Mouse (Mus musculus): ENCODE measurements at regions not wholly inside any gene's neighbourhood (a gene's known extent, or its start where the extent isn't known, plus 50 kb on each side); places are given as distances from the start of the nearest gene placed in this dataset.
A peak's percentile ranks its signal among the peaks of the same experiment; 100 is the strongest.

DNA sequence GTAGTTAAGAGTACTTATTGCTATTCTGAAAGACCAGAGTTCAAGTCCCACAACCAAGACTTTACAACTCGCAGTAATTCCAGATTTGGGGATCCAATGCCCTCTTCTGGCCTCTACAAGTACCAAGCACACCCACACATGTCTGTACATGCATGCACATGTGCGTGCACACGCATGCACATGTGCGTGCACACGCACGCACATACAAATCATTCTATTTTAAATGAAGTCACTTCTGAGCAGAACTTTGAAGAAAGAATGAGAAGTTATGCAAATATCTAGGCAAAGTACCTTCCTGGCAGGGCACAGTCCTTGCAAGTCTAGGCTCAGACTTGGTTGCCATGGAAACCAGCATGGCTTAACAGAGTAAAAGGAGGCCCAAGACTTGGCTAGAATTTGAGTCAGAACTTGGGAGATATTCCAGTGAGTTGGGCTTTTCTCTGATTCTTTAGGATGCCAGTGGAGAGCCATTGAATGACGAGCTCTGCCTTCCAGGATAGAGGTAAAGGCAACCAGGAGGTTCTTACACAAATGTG, 265.4 kb upstream of the Atp2b1 start:
- DNase-seq (ENCODE audit: low spot score in 2 of 2) = no peak

DNA sequence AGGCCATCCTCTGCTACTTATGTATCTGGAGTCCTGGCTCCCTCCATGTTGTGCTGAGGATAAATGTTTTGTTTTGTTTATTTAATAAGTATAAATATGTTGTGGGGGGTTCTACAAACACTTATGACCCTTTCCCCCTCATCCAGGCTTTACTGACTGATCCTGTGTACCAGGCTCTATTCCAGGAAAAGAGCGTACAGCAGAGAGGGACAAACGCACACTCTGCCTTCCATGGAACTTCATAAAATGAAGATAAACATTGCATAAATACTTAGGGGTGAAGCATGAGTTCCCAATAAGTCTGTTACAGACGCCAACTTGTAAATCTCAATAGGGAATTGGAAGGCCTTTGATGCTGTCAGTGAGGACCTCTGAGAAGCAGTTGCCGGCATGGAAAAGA, 263.7 kb upstream of the Atp2b1 start:
- no peak for DNase-seq (ENCODE audit: low spot score in 2 of 2)

DNA sequence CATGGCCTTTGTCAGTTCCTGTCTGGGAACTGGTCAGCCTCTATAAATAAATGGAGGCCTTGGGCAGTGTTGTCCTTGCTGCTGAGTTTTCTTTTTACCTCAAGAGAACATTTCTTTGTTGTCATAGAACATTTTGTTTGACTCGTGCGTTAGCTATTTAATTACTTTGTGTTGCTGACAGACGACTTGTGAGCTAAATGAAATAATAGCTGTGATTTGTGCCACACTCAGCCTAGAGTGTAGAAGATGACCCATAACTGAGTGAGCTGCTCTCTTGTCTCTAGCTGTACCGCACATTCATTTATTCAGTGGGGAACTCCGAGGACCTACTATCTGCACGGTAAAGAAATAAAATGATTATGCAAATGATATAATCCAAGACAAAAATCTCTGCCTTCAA, 263.1 kb upstream of the Atp2b1 start:
- DNase-seq (ENCODE audit: low spot score in 2 of 2) = no peak

- DNase-seq (ENCODE audit: low spot score in 2 of 2) = no peak
Measured at GRCm38 (mm10) chr10:98651599-98651998, 262.6 kb upstream of the Atp2b1 start.

DNA sequence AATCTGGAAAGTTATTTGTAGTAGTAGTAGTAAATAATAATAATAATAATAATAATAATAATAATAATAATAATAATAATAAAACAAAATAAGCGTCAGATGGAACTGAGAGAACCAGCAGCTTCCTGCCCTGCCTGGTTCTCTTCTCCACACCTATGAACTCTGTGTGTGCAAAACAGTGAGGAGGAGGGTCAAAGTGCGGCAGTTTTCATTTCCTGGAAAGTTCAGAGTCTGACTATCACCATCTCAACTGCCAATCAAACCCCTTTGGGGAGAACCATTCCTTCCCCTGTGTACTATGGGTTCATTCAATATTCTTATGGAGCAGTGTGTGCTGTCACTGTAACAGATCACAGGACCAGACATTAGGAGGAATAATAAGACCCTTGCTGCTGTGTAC, 262.1 kb upstream of the Atp2b1 start:
- no peak for DNase-seq (ENCODE audit: low spot score in 2 of 2)

- DNase-seq (ENCODE audit: low spot score in 2 of 2) = no peak
Measured at GRCm38 (mm10) chr10:98660747-98661146, 253.5 kb upstream of the Atp2b1 start.

DNA sequence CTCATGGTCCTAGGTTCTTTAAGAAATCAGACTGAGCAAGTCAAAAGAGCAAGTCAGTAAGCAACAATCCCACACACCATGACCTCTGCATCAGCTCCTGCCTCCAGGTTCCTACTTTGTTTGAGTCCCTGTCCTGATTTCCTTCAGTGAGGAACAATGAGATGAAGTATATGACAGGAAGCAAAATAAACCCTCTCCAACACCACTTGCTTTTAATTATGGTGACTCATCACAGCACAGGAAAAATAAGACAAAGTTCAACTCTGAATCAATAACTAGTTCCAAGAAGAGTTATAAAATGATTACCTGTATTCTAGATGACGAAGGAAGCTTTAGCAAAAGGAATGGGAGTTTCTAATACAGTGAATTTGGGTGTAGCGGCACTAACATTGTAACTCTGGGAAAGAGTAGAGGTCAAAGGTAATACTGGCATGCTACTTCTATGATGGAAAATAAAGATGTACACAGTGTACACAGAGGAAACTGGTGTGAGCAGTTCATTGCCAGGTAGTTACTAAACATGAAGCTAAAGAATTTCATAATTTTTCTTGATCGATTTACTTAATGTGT, 248.2 kb upstream of the Atp2b1 start:
- no peak for DNase-seq (ENCODE audit: low spot score in 2 of 2)

DNA sequence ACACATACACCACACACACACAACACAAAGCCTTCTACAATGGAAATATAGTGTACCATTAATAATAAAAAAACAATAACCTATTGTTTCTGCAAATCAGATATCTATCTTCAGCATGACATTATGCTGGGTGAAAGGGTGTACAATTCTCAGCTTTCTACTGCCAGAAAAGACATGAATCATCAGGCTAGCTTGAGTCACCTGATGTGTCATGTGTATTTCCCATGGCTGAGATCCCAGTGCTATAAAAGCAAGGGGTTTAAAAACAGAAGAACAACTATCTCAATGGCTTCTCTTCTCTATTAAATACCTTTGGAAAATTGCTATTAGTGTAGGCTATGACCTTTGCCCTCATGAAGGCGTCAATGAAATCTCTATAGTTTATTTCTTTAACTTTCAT, 246.5 kb upstream of the Atp2b1 start:
- no peak for DNase-seq (ENCODE audit: low spot score in 2 of 2)

DNA sequence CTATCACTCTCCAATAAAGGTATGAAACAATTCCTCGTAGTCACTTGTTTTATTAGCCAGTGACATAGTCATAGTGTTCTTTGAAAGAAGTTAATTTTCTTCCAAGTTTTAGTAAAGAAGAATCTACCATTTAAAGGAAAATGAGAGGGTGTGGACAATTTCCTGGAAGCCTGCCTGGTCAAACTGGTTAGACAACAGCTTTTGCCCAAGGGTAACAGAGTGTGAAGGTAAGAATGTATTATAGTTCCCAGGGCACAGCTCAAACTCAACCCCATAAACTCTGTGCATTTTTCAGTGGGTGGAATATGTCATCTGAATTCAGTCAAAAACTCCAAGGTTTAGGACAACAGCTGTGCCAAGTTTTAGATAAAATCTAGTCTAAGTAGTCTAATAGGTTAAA, 240.1 kb upstream of the Atp2b1 start:
- no peak for DNase-seq (ENCODE audit: low spot score in 2 of 2)

GRCm38 (mm10) chr10:98676907-98677306, 237.3 kb upstream of the Atp2b1 start:
- DNase-seq (ENCODE audit: low spot score in 2 of 2) = no peak

GRCm38 (mm10) chr10:98678234-98678633, 236.0 kb upstream of the Atp2b1 start:
- DNase-seq (ENCODE audit: low spot score in 2 of 2) = no peak

GRCm38 (mm10) chr10:98682436-98682835, 231.8 kb upstream of the Atp2b1 start:
- DNase-seq (ENCODE audit: low spot score in 2 of 2) = no peak

DNA sequence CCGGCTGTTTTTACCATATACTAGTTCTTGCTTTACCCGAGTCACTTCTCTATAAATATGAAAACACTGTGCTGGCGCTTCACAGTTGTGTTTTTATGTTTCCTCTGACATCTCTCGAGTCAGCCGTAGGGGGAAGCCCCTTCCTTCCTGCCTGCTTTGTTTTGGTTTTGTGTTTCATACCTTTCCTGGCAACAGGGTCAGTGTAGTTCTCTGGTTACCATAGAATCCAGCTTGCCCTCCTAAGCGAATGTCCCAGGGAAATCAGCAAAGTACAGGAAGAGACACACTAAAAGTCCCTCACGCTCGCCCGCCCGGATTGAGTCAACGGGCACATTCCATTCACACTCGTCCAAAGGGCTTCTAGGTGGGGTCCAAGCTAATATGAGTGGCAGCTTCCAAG, 230.0 kb upstream of the Atp2b1 start:
- no peak for DNase-seq (ENCODE audit: low spot score in 2 of 2)

DNA sequence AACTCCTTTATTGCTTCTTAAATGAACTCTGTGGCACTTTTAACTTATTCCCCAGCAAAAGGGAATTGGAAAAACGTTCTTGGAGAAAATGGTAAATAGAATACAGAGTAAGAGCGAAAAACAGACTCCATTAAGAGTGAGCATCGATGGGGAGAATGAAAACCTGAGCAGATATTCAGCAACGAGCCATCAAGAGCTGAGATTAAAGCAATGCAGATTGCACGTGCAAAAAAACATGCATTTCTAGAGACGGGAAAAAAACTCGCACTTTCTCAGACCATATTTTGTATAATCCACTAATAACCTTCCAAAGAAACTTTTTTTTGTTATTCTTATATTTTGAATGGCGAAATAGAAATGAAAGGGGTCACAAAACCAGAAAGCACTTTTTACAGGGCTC, 229.5 kb upstream of the Atp2b1 start:
- DNase-seq (ENCODE audit: low spot score in 2 of 2) = no peak

DNA sequence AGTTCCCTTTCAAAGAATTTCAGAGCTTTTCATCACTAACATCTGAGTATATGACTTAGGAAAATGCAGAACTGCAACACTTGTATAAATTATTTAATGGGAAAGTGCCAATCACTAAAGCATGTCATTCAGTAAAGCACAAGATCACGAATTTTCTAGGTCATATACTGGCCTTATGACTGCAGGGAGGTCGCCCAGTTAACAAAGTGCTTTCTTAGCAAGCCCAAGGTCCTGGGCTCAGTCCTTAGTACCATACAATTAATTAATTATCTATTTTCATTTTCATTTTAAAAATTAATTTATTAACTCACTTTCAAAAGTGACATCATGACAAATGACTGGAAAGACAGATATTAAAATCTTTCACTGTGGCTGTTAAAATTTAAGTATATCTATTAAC, 228.5 kb upstream of the Atp2b1 start:
- no peak for DNase-seq (ENCODE audit: low spot score in 2 of 2)

GRCm38 (mm10) chr10:98686370-98686769, 227.8 kb upstream of the Atp2b1 start:
- DNase-seq (ENCODE audit: low spot score in 2 of 2) = no peak

- no peak for DNase-seq (ENCODE audit: low spot score in 2 of 2)
Measured at GRCm38 (mm10) chr10:98691816-98692215, 222.4 kb upstream of the Atp2b1 start.

DNA sequence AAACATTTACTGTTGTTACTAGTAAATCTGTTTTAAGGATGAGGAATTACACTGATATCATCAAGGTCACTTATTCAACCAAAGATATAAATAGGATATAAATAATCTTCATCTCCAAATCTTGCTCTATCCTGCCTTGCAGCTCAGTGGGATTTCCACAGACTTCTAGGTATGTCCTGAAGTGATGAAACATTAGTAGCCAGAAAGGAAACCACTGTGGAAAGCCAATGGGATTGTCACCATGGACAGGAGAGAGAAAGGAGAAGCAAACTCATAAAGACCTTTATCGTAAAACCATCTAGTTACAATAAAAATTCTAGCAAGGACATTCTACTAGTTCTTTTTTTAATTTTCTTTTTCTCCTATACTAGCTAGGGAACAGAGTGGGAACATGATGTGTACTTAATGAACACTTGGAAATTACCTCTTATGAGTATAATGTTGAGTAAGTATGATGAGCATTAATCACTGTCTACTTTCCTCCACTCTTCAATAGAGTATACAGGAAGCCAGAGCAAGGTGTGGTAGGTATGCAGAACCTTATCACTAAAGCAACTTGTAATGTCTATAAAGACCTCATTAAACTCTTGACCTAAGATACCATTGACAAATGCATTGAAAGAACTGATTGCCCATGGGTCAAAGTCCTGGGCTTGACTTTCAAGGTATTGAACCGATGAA, 219.4 kb upstream of the Atp2b1 start:
- no peak for DNase-seq (ENCODE audit: low spot score in 2 of 2)

DNA sequence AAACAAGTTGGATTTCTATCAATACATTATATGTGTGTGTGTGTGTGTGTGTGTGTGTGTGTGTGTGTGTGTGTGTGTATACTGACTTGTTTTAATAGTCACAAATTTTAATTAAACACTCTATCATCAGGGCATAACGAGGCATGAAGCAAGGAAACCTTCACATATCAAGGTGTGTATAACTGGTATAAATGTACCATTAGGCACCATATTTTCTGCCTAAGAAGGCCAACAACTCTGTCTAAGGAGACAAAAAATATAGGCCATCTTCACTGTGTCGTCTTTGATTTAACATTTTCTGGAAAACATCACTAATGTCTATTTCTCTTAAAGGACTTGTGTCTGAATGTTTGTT, 218.9 kb upstream of the Atp2b1 start:
- no peak for DNase-seq (ENCODE audit: low spot score in 2 of 2)

DNA sequence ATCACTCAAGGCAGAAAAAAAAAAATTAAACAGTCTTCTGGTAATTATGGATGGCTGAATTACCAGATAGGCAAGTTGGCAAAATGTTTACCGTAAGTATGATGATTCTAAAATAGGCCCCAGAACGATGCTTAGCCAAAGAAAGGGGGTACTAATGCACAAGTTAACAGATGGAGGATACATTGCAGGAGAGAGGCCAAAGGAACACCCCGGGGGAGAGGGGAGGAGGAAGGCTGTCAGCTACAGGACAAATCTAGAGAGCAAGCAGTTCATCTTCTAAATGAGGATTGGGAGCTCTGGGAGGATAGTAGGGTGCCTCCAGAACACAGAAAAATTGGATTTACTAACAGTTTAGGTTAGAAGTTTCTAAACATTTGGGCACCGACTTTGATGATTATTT, 216.3 kb upstream of the Atp2b1 start:
- DNase-seq (ENCODE audit: low spot score in 2 of 2) = no peak

DNA sequence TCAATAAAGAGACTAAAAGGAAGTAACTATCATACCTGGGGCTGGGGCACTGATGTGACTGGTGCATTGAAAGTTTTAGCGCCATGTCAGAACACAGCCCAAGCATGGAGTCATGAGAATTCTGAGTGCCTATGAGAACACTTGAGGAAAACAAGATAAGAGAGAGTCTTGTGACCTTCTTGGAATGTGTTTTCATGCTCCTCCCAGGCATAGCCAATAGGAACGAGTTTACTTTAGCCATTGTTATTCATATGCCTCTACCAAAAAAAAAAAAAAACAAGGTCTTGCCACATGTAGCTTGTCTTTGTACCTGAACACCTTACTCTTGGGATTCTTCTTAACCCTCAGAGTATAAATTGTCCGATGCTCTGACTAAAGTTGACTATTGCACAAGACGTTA, 214.6 kb upstream of the Atp2b1 start:
- DNase-seq (ENCODE audit: low spot score in 2 of 2) = no peak

- DNase-seq (ENCODE audit: low spot score in 2 of 2) = no peak
Measured at GRCm38 (mm10) chr10:98700407-98700806, 213.8 kb upstream of the Atp2b1 start.

GRCm38 (mm10) chr10:98701285-98701684, 212.9 kb upstream of the Atp2b1 start:
- DNase-seq (ENCODE audit: low spot score in 2 of 2) = peak in 1 of 2 experiments; percentile 17

Data from frontal cortex, postnatal 36 days (tissue).